Mouse (Mus musculus) hindbrain, postnatal 0 days (tissue): ENCODE measurements around the gene Lmln. TPM values are rescaled to one million over a fixed set of nuclear protein-coding genes. Genes with fewer than 3 reads are reported as not detected.
A peak's percentile ranks its signal among the peaks of the same experiment; 100 is the strongest.

Experiments used
- ATAC-seq: fragments of 200-750 bp; cut with Nextera tagmentation; 2 replicates; pipeline ENCODE4 v1.8.0; 2017; ENCODE audit warnings: mild to moderate bottlenecking, moderate TSS enrichment, moderate library complexity
- DNase-seq: peaks from one replicate; pipeline ENCODE4 v3.0.0-alpha.2; 2015; ENCODE audit warnings: low spot score
- H3K27ac ChIP-seq: fragments of 300-500 bp; sonication (generic); 2 replicates; pipeline ENCODE4 v1.5.1; 2014; ENCODE audit warnings: mild to moderate bottlenecking
- H3K27me3 ChIP-seq: fragments of 300-500 bp; sonication (generic); 2 replicates; pipeline ENCODE4 v1.6.1; 2014; ENCODE audit warnings: low read length, mixed read lengths; ENCODE audit not compliant: insufficient read depth
- H3K36me3 ChIP-seq: fragments of 300-500 bp; sonication (generic); 2 replicates; pipeline ENCODE4 v1.6.1; 2014; ENCODE audit warnings: low read length, mixed read lengths; ENCODE audit not compliant: insufficient read depth
- H3K4me1 ChIP-seq: fragments of 300-500 bp; sonication (generic); 2 replicates; pipeline ENCODE4 v1.6.1; 2014; ENCODE audit warnings: antibody characterized with exemption, low read length, mixed read lengths; ENCODE audit not compliant: insufficient read depth
- H3K4me2 ChIP-seq: fragments of 300-500 bp; sonication (generic); 2 replicates; pipeline ENCODE4 v1.6.1; 2014; ENCODE audit warnings: low read depth, mild to moderate bottlenecking, low read length, moderate library complexity, mixed read lengths
- H3K4me3 ChIP-seq: fragments of 300-500 bp; sonication (generic); 2 replicates; pipeline ENCODE4 v1.5.1; 2014; ENCODE audit warnings: low read length
- H3K9ac ChIP-seq: fragments of 300-500 bp; sonication (generic); replicated peaks from 2 replicates; pipeline ENCODE4 v1.6.1; 2014; ENCODE audit warnings: mild to moderate bottlenecking, low read length, moderate library complexity, mixed read lengths
- H3K9me3 ChIP-seq: fragments of 300-500 bp; sonication (generic); 2 replicates; pipeline ENCODE4 v1.6.1; 2016; ENCODE audit warnings: low read length, mixed read lengths
- CTCF ChIP-seq: IDR thresholded peaks from 2 replicates; pipeline ENCODE4 v1.5.1; 2016; ENCODE audit warnings: antibody characterized with exemption, control low read depth, low read depth
- WGBS: fragments of 180-500 bp; shearing (Covaris S2); extraction: QIAGEN DNeasy Blood & Tissue Kit; methylation state at CpG from one replicate; pipeline ENCODE4 v1.1.7; 2014; 5-methylcytosine and 5-hydroxymethylcytosine counted together
- polyA plus RNA-seq: library from polyadenylated mRNA; unstranded; fragments of >200 nt; fragmentation: Nextera tagmentation; extraction: Ambion mirVana; gene quantifications from 2 replicates; pipeline ENCODE4 v1.2.1, GENCODE M21; 2015
- total RNA-seq: library from RNA; depleted of rRNA; stranded (reverse); fragments of >200 nt; gene quantifications from 2 replicates; pipeline ENCODE4 v1.2.3, GENCODE M21; 2014

Gene Lmln
- total and polyA plus RNA-seq, 2 experiments from 2014 or later, result 2.5 to 5.2 TPM

GRCm38 (mm10) chr16:33076078-33076477 is 13.8 kb downstream of the Lmln start:
- no peak overlapping the region for H3K9ac ChIP-seq
- H3K27me3 ChIP-seq, result no peaks in the 10 kb centered on the region
- no peaks in the 10 kb centered on the region for H3K9me3 ChIP-seq
- 73% methylated on average over 6 of the region's 6 CpGs for WGBS
- no peak overlapping the region for H3K4me3 ChIP-seq
- H3K4me1 ChIP-seq, result no peaks in the 10 kb centered on the region
- H3K27ac ChIP-seq, result no peak overlapping the region
- no peak overlapping the region for H3K4me2 ChIP-seq
- ATAC-seq (no peak), DNase-seq (no peak)
- H3K36me3 ChIP-seq, result peaks cover 16% of the 10 kb centered on the region
- TF ChIP-seq CTCF, result no peak

GRCm38 (mm10) chr16:33077069-33077627 is 14.8 kb downstream of the Lmln start:
- no peak for TF ChIP-seq CTCF
- Histone ChIP-seq H3K9ac (no peak overlapping the region), H3K27ac (no peak overlapping the region), H3K27me3 (no peaks in the 10 kb centered on the region), H3K9me3 (no peaks in the 10 kb centered on the region), H3K4me3 (no peak overlapping the region), H3K36me3 (peaks cover 20% of the 10 kb centered on the region), H3K4me2 (no peak overlapping the region), H3K4me1 (no peaks in the 10 kb centered on the region)
- DNase-seq (no peak), ATAC-seq (no peak)
- 94% methylated on average over 5 of the region's 5 CpGs for WGBS

GRCm38 (mm10) chr16:33080063-33080462 is 17.7 kb downstream of the Lmln start:
- WGBS, result 93% methylated on average over 7 of the region's 7 CpGs

DNA sequence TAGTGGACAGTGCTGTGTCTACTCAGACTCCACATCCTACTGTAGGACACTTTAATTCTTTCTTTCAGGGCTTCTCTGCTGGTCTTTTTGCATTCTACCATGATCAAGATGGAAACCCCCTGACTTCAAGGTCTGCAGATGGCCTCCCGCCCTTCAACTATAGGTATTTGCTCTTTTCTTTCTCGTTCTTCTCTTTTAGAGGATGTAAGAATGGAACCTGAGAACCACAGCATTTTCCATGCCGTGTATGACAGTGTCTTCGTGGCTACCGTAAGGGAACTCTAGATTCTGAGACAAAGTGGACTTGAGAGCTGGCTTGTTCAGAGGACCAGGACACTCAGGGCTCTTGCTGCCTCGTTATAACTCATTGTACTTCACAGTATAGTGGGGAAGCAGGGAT is 20.6 kb downstream of the Lmln start:
- ATAC-seq (no peak), DNase-seq (no peak)
- Histone ChIP-seq H3K9me3 (no peaks in the 10 kb centered on the region), H3K27me3 (no peaks in the 10 kb centered on the region), H3K9ac (no peak overlapping the region), H3K36me3 (peaks cover 7% of the 10 kb centered on the region; the same call in 1 of the 2 replicates), H3K4me3 (no peak overlapping the region), H3K27ac (no peak overlapping the region), H3K4me1 (no peaks in the 10 kb centered on the region), H3K4me2 (no peak overlapping the region)
- WGBS, result 95% methylated on average over 6 of the region's 6 CpGs
- no peak for TF ChIP-seq CTCF

More at GRCm38 (mm10) chr16:33080063-33080462, 17.7 kb downstream of the Lmln start:
- Histone ChIP-seq H3K36me3 (peaks cover 11% of the 10 kb centered on the region), H3K27me3 (no peaks in the 10 kb centered on the region), H3K4me3 (no peak overlapping the region), H3K4me1 (no peaks in the 10 kb centered on the region), H3K9me3 (no peaks in the 10 kb centered on the region), H3K27ac (no peak overlapping the region), H3K4me2 (no peak overlapping the region), H3K9ac (no peak overlapping the region)
- TF ChIP-seq CTCF, result no peak
- no peak for ATAC-seq
- DNase-seq, result no peak

DNA sequence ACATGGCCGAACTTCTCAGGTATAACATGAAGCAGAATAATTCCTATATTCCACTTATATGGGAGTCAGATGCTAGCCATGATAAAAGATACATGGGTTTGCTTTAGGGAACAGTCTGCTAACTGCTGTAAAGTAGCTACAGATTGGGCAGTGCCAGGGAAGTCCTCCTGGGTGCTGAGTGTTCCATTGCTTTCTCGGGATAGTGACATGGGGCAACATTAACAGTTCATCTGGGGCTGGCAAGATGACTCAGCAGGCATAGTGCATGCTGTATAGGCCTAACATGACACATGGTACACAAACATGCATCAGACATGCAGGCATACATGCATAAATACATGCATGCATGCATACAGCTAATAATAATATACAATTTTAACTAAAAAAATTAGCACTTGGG is 21.7 kb downstream of the Lmln start:
- Histone ChIP-seq H3K27me3 (no peaks in the 10 kb centered on the region), H3K4me1 (no peaks in the 10 kb centered on the region), H3K27ac (no peak overlapping the region), H3K9me3 (no peaks in the 10 kb centered on the region), H3K4me2 (no peak overlapping the region), H3K4me3 (no peak overlapping the region), H3K36me3 (peaks cover 7% of the 10 kb centered on the region; the same call in 1 of the 2 replicates), H3K9ac (no peak overlapping the region)
- no peak for TF ChIP-seq CTCF
- 93% methylated on average over 2 of the region's 2 CpGs for WGBS
- no peak for ATAC-seq
- DNase-seq, result no peak

GRCm38 (mm10) chr16:33085666-33086065 is 23.3 kb downstream of the Lmln start:
- no peak overlapping the region for H3K4me2 ChIP-seq
- WGBS, result 65% methylated on average over 8 of the region's 8 CpGs
- no peaks in the 10 kb centered on the region for H3K9me3 ChIP-seq
- ATAC-seq, result no peak
- DNase-seq, result no peak
- no peak overlapping the region for H3K9ac ChIP-seq
- H3K4me3 ChIP-seq, result no peak overlapping the region
- no peaks in the 10 kb centered on the region for H3K27me3 ChIP-seq
- H3K4me1 ChIP-seq, result no peaks in the 10 kb centered on the region
- peaks cover 11% of the 10 kb centered on the region; the same call in 1 of the 2 replicates for H3K36me3 ChIP-seq
- no peak for TF ChIP-seq CTCF
- no peak overlapping the region for H3K27ac ChIP-seq

DNA sequence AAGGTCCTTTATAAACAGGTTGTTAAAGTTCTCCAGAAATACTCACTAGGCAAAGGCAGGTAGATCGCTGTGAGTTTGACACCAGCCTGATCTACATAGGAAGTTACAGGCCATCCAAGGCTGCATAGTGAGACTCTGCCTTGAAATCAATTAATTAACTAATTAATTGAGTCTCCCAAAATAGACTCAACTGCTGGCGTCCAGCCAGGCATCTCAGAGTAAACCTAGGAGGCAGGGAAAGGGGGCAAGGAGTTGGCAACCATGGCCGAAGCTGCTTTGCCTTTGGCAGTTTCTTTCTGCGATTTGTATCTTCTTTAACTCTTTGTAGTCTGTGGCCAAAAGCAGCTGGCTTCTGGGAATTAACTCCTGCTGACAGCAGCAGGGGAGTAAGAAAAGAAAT is 51.4 kb downstream of the Lmln start:
- no peak overlapping the region for H3K4me2 ChIP-seq
- no peaks in the 10 kb centered on the region for H3K27me3 ChIP-seq
- ATAC-seq (peak; percentile 27; the same call in 1 of the 2 replicates), DNase-seq (peak; percentile 79)
- H3K4me1 ChIP-seq, result 0 out of 2 replicates have a peak, but pooled peaks cover 2% of the 10 kb centered on the region
- no peaks in the 10 kb centered on the region for H3K9me3 ChIP-seq
- TF ChIP-seq CTCF, result no peak
- H3K4me3 ChIP-seq, result no peak overlapping the region
- no peak overlapping the region for H3K27ac ChIP-seq
- 20% methylated on average over 4 of the region's 4 CpGs for WGBS
- H3K9ac ChIP-seq, result no peak overlapping the region
- 0 out of 2 replicates have a peak, but pooled peaks cover 5% of the 10 kb centered on the region for H3K36me3 ChIP-seq
